Mouse (Mus musculus) lung, adult 10 weeks (tissue): ENCODE measurements around the gene Gtpbp10. TPM values are rescaled to one million over a fixed set of nuclear protein-coding genes. Genes with fewer than 3 reads are reported as not detected.

Source experiments
- polyA plus RNA-seq: library from polyadenylated mRNA; stranded (reverse); fragments of 350-450 nt; fragmentation: Illumina TruSeq; extraction: RNeasy Lipid Tissue Mini Kit (QIAGEN cat#74804); gene quantifications from one replicate; pipeline ENCODE4 v1.2.3, GENCODE M21; 2014; ENCODE audit warnings: low read depth, low replicate concordance; ENCODE audit not compliant: insufficient read depth

Gene Gtpbp10
- 8.0 TPM for polyA plus RNA-seq

DNA sequence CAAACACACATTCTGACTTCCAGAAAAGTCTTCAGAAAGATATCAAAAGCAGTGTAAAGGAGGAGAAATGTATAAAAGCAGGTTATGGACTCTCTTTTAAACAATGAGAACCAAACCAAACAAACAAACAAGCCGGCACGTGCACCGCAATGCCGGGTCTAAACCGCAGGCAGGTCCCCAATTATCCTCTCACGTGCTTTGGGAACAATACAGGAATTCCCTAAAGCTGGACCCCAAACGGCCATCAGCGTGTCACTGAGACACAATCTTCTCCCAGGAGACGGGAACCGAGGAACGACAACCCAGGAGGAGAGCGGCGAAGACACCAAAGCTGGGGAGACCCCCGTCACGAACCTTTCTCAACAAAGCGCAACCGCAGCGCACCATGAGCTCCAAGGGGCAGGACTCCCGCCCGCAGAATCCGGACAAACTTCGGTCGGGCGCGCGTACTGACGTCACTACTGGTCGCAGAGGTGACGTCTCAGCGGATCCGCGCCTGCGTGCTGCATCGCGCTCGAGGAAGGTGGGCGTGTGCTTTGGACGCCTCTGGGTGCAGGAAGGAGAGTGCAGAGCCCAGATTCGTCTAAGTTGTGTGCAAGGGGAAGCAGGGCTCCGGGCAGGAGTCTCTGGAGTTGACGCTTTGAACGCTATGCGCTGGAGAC is at the start of gene Gtpbp10:
TSS of gene Gtpbp10 (minus strand) at position 460 of the 662 bp plus-strand sequence.

DNA sequence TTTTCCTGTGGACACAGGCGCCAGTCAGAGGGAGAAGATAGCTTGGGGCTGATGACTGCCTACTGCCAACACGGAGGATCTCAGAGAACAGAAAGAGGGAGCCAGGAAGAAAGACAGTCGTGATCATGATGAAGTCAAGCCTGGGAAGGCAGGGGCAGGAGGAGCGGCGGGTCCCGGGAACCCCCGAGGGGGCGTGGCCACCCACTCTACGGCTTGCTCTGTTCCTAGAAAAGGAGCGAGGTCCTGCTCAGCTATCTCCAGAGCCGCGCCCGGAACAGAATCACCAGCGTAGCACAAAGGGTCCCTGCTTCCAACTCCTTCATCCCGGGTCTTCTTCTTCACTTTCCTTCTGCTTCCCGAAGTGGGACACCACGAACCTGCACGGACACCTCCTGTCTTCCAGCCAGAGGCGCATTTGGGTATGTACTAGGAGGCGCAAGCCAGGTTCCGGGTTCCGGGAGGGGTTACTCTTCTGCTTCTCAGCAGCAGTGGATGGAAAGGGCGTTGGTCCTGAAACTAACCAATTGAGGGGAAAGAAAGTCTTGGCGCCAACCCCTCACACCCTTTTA is 14.5 kb upstream of the Gtpbp10 start, which contains the start of gene Gm8773:
TSS of gene Gm8773 (plus strand) at position 51 of the 569 bp plus-strand sequence.

DNA sequence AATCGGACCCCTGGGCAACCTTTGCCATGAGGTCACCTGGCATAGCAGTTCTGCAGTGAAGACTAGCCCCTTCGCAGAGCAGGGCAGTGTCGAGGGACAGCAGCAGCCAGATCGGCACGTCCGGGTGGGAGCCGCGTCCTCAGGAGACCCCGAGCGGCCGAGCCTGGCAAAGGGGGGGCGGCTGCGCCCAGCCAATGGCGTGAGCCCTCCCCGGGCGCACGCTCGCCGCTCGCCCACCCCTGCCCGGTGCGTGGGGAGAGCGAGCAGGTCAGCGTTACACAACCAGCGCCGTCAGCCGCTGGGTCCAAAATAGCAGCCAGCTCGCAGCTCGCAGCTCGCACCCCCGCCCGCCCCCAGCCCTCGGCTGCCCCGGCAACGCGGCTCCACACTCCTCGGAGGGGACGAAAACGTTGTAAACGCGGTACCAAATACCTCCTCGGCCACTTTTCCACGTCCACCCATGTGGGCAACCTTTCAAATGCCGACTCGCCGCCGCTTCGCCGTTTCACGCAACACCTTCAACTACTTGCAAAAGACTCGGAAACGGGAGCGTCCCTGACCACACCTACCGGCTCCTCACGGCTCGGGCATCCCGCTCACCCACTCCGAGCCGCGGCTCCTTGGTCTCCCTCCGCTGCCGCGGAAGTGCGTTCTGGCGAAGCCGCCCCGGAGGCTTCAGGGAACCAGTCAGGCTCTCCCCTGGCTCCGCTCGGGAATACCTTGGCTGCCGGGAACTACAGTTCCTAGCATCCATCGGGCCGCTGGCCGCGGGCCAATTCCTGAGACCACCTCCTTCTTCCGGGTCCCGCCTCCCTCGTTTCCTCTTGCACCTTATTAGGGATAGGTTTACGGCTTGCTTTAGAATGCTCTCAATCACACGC is 44.9 kb downstream of the Gtpbp10 start, which contains the start of gene Cldn12:
TSS of gene Cldn12 (minus strand) at position 763 of the 881 bp plus-strand sequence.

Other genes starting within 250 kb of the Gtpbp10 start
- gene Cdk14, start 139.2 kb downstream of the Gtpbp10 start, polyA plus RNA-seq, result 14.2 TPM
- gene 1700015F17Rik, start 80.4 kb downstream of the Gtpbp10 start, polyA plus RNA-seq, result not detected
- 10.4 TPM for gene Cldn12, start 44.6 kb downstream of the Gtpbp10 start, polyA plus RNA-seq
- not detected for gene Gm8773, start 14.3 kb upstream of the Gtpbp10 start, polyA plus RNA-seq
- 9.1 TPM for gene Cfap69, start 104.7 kb upstream of the Gtpbp10 start, polyA plus RNA-seq
- 3.5 TPM for gene Steap2, start 135.0 kb upstream of the Gtpbp10 start, polyA plus RNA-seq
- 2.3 TPM for gene Steap1, start 189.8 kb upstream of the Gtpbp10 start, polyA plus RNA-seq